Mouse (Mus musculus) spleen, adult 2 months (tissue): ENCODE results near the gene Acadvl. TPM values are rescaled to one million over a fixed set of nuclear protein-coding genes. Genes with fewer than 3 reads are reported as not detected.

ENCODE experiments used
- DNase-seq, 2 experiments: peaks; one replicate each; pipeline versions ENCODE4 v3.0.0 to v3.0.0-alpha.2; 2012 to 2021; ENCODE audit warnings: low spot score in 2 of 2, low read depth in 1 of 2
- H3K27ac ChIP-seq: fragments of 200-500 bp; 2 replicates; pipeline ENCODE4 v1.5.1; 2012; ENCODE audit warnings: low read length, inconsistent platforms; ENCODE audit not compliant: insufficient read depth
- H3K27me3 ChIP-seq: fragments of 200-500 bp; 2 replicates; pipeline ENCODE4 v1.6.1; 2012; ENCODE audit warnings: mild to moderate bottlenecking, moderate library complexity, low read length, inconsistent platforms; ENCODE audit not compliant: control insufficient read depth, insufficient read depth
- H3K36me3 ChIP-seq: fragments of 200-500 bp; 2 replicates; pipeline ENCODE4 v1.6.1; 2012; ENCODE audit warnings: mild to moderate bottlenecking, low read length, inconsistent platforms; ENCODE audit not compliant: control insufficient read depth, insufficient read depth
- H3K4me1 ChIP-seq: fragments of 200-500 bp; 2 replicates; pipeline ENCODE4 v1.6.1; 2011; ENCODE audit warnings: inconsistent platforms; ENCODE audit not compliant: control insufficient read depth, insufficient read depth, insufficient read length
- H3K4me3 ChIP-seq: fragments of 200-500 bp; 2 replicates; pipeline ENCODE4 v1.5.1; 2011; ENCODE audit warnings: mild to moderate bottlenecking, inconsistent platforms; ENCODE audit not compliant: insufficient read depth, insufficient read length; ENCODE audit errors: extremely low read depth
- CTCF ChIP-seq: fragments of 200-500 bp; IDR thresholded peaks from 2 replicates; pipeline ENCODE4 v1.5.1; 2011; ENCODE audit warnings: mild to moderate bottlenecking, inconsistent platforms; ENCODE audit not compliant: insufficient read depth, insufficient read length, insufficient replicate concordance; ENCODE audit errors: extremely low read depth
- POLR2A ChIP-seq: fragments of 200-500 bp; IDR thresholded peaks from 2 replicates; pipeline ENCODE4 v1.6.1; 2011; ENCODE audit warnings: low read depth, low read length, inconsistent platforms
- WGBS: fragments of 180-500 bp; shearing (Covaris S2); methylation state at CpG from one replicate; pipeline ENCODE4 v1.1.7; 2018; 5-methylcytosine and 5-hydroxymethylcytosine counted together
- polyA plus RNA-seq: library from polyadenylated mRNA; depleted of rRNA; stranded (reverse); fragments of >200 nt; gene quantifications from 2 replicates; pipeline ENCODE4 v1.2.3, GENCODE M21; 2012

Gene Acadvl
- polyA plus RNA-seq, 1 experiment: 29.5 TPM

DNA sequence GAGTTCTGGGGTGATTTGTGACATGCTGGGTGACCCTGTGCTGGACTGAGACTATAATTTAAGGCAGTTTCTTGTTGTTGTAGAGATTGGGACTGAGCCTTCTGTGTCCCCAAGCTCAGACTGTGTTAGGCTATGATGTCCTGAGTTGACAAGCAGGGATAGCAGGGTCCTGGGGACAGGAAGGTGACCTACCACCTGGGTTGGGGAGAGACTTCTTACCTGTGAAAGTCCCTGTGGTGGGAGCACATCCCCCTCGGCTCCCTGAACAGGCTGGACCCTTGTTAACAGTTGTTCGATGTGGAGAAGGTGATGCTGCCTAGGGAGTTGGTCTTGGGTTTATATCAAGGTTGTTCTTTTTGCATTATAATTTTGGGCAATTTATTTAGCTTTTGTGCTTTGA, 12.7 kb downstream of the Acadvl start:
- no peak overlapping the region for H3K27ac ChIP-seq
- H3K27me3 ChIP-seq: no peaks in the 10 kb centered on the region
- WGBS: 85% methylated on average over 2 of the region's 2 CpGs
- H3K4me1 ChIP-seq: peaks cover 11% of the 10 kb centered on the region; the same call in 1 of the 2 replicates
- H3K4me3 ChIP-seq: no peak overlapping the region
- TF ChIP-seq POLR2A (no peak), CTCF (no peak)
- no peak for DNase-seq
- peaks cover 29% of the 10 kb centered on the region for H3K36me3 ChIP-seq

DNA sequence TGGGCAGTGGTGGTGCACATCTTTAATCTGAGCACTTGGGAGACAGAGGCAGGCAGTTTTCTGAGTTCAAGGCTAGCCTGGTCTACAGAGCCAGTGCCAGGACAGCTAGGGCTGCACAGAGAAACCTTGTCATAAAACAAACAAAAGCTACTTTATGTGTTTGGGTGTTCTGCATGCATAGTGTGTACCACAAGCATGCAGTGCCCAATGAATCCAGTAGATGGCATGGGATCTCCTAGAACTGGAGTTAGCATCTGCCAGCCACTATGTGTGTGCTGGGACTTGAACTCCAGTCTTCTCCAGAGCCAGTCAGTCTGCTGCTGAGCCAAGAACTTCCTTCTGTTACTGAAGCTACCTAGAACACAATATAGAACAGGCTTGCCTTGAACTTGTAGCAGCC, 13.3 kb downstream of the Acadvl start:
- Histone ChIP-seq H3K27ac (no peak overlapping the region), H3K4me1 (peaks cover 11% of the 10 kb centered on the region; the same call in 1 of the 2 replicates), H3K27me3 (no peaks in the 10 kb centered on the region), H3K36me3 (peaks cover 29% of the 10 kb centered on the region), H3K4me3 (no peak overlapping the region)
- DNase-seq: no peak
- TF ChIP-seq CTCF (no peak), POLR2A (no peak)

GRCm38 (mm10) chr11:70001159-70001558, 14.1 kb downstream of the Acadvl start:
- H3K36me3 ChIP-seq: peaks cover 24% of the 10 kb centered on the region
- peak overlapping the region; percentile 72 for H3K4me3 ChIP-seq
- WGBS: 15% methylated on average over 8 of the region's 8 CpGs
- no peaks in the 10 kb centered on the region for H3K27me3 ChIP-seq
- TF ChIP-seq POLR2A (no peak), CTCF (no peak)
- no peak for DNase-seq
- H3K27ac ChIP-seq: no peak overlapping the region; the same call in 1 of the 2 replicates
- peaks cover 11% of the 10 kb centered on the region; the same call in 1 of the 2 replicates for H3K4me1 ChIP-seq

GRCm38 (mm10) chr11:70000396-70000898, 14.8 kb downstream of the Acadvl start, which contains the start of gene Dvl2:
TSS of gene Dvl2 (plus strand) at chr11:70000595.
- H3K4me1 ChIP-seq: peaks cover 7% of the 10 kb centered on the region; the same call in 1 of the 2 replicates
- H3K4me3 ChIP-seq: peak within 1 kb of the TSS; percentile 72
- H3K36me3 ChIP-seq: peaks cover 19% of the 10 kb centered on the region
- DNase-seq: peak; percentile 91 to 96
- peak within 1 kb of the TSS; percentile 86 for H3K27ac ChIP-seq
- H3K27me3 ChIP-seq: no peaks in the 10 kb centered on the region
- TF ChIP-seq POLR2A (peak; percentile 81), CTCF (no peak)
- under 1% methylated on average over 47 of the region's 48 CpGs for WGBS

DNA sequence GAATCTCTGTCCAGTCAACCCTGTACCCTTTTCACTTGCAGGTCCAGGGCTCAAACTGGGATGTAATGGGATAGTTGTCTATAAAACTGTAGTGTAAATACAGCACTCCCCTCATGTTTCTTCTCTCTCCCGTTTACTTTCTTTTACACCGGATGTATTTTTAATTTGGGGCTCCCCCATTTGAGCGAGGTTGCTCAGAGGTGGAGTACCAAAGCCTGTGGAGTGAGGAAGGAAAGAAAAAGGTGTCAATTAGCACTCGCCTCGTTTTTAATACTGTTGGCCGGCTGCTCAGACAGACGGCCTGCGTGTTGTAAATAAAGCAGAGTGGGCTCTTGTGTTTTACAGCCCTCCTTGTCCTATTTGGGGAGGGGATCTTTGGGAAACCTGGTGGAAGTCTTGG, 15.5 kb downstream of the Acadvl start:
- WGBS: 77% methylated on average over 8 of the region's 8 CpGs
- Histone ChIP-seq H3K27me3 (no peaks in the 10 kb centered on the region), H3K36me3 (peaks cover 19% of the 10 kb centered on the region), H3K4me3 (no peak overlapping the region), H3K27ac (peak overlapping the region; percentile 19), H3K4me1 (peaks cover 8% of the 10 kb centered on the region; the same call in 1 of the 2 replicates)
- no peak for DNase-seq
- TF ChIP-seq POLR2A (no peak), CTCF (no peak)

- peaks cover 9% of the 10 kb centered on the region; the same call in 1 of the 2 replicates for H3K4me1 ChIP-seq
- WGBS: 91% methylated on average over 27 of the region's 27 CpGs
- peaks cover 22% of the 10 kb centered on the region for H3K36me3 ChIP-seq
- no peaks in the 10 kb centered on the region for H3K27me3 ChIP-seq
- no peak for DNase-seq
- H3K27ac ChIP-seq: no peak overlapping the region
- TF ChIP-seq POLR2A: no peak
- no peak for TF ChIP-seq CTCF
- no peak overlapping the region for H3K4me3 ChIP-seq
Observed at GRCm38 (mm10) chr11:69998567-69999491, 16.4 kb downstream of the Acadvl start.
